Mouse (Mus musculus): Measurements from ENCODE around the gene Fbxo2.
"Not testable (repeated sequence)": the region's sequence is repeated elsewhere in the genome, so short reads cannot be mapped to it uniquely, and the experiment has no call there.

Gene Fbxo2

DNA sequence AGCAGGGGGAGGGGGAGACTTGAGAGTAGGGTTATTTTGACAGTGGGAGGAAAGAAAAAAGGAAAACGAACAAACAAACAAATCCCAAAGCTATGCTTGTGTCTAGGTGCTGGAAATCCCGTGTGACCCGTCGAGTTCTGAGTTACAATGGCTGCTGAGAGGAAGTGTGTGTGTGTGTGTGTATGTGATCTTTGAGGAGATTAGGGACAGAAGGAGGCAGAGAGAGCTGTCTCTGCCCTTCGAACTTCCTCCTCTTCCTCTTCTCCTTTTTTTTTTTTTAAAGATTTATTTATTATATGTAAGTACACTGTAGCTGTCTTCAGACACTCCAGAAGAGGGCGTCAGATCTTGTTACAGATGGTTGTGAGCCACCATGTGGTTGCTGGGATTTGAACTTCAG is 16.2 kb downstream of the Fbxo2 start:
- not testable (repeated sequence) for H3K36me3 ChIP-seq (ENCODE audit: control insufficient read depth, insufficient read depth, low read length, poor library complexity, severe bottlenecking); H3K27me3 ChIP-seq (ENCODE audit: control insufficient read depth, insufficient read depth, low read length, poor library complexity, severe bottlenecking); DNase-seq (ENCODE audit: low read depth, low spot score)

DNA sequence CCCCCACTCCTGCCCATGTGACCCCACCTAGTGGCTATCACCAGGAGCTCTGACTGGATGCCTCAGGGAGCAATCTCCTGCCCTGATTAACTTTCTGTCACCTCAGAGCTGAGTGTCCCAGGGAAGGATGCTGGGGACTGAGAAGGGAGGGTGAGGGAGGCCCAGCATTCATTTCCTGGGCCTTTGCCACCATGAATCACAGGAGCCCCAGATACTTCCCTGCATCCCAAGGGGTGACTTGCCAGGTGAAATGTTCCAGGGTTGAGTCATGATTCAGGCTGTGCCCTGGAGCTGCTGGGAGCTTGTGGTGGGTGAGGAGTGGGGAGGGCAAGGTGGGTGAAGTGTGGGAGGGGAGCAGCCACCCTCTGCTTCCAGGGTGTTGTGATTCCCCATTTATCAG is 17.3 kb downstream of the Fbxo2 start:
- DNase-seq (ENCODE audit: low read depth, low spot score) = no peak
- H3K36me3 ChIP-seq (ENCODE audit: control insufficient read depth, insufficient read depth, low read length, poor library complexity, severe bottlenecking) = no peaks in the 10 kb centered on the region
- peaks cover 1% of the 10 kb centered on the region; the same call in 1 of the 2 replicates for H3K27me3 ChIP-seq (ENCODE audit: control insufficient read depth, insufficient read depth, low read length, poor library complexity, severe bottlenecking)

DNA sequence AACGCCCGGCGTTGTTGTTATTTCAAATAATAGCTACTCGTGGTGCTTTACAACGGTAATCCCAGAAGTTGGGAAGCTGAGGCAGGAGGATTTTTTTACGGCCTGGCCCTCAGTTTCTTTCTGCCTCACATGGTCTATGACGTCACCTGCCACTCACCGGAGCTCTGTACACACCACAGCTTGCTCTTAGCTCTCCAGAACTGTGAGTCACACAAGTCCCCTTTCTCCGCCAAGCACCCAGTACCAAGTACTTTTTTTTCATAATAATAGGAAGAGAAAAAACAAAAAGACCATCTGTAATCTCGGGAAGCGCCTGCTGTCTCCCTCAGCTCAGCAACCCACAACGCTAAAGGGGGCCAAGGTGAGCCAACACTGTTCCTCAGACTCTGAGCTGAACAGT is 21.1 kb downstream of the Fbxo2 start:
- Histone ChIP-seq H3K36me3 (ENCODE audit: control insufficient read depth, insufficient read depth, low read length, poor library complexity, severe bottlenecking) (no peaks in the 10 kb centered on the region), H3K27me3 (ENCODE audit: control insufficient read depth, insufficient read depth, low read length, poor library complexity, severe bottlenecking) (no peaks in the 10 kb centered on the region)
- no peak for DNase-seq (ENCODE audit: low read depth, low spot score)

DNA sequence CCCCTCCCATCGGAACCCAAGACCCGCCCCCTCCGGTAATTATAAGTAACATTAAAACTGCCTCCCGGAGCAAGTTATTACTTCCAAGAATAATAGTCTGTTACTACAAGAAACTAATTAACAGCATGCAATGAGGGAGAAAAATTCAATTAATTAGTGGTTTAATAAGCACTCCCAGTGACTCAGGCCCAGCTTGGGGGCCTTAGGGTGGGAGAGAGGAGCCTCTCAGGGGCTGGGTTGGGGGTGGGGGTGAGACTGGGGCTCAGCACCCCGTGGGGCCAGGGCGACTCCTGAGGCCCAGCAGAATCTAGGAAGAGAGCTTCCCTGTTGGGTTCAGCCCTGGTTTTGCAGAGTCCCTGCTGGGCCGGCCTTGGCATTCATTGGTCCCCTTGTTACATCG is 21.9 kb downstream of the Fbxo2 start:
- no peaks in the 10 kb centered on the region for H3K36me3 ChIP-seq (ENCODE audit: control insufficient read depth, insufficient read depth, low read length, poor library complexity, severe bottlenecking)
- no peak for DNase-seq (ENCODE audit: low read depth, low spot score)
- H3K27me3 ChIP-seq (ENCODE audit: control insufficient read depth, insufficient read depth, low read length, poor library complexity, severe bottlenecking) = no peaks in the 10 kb centered on the region

DNA sequence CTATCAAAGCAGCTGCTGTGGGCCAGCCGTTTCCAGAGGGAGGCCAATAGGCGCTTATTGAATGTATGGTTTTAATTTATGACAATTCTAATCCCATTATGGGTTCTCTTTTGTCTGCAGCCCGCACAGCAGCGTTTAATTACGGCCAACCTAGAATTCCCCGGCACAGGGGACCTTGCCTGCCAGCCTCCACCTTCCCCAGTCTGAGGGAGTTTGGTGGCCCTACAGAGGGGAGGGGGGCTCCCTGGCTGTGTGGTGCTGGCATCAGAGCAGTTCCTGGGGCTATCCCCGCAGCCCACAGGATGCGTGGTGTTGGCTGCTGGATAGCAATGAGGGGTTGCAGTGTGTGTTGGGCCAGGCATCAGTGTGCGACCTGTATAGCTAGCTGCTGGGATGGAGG is 24.1 kb downstream of the Fbxo2 start:
- Histone ChIP-seq H3K36me3 (ENCODE audit: control insufficient read depth, insufficient read depth, low read length, poor library complexity, severe bottlenecking) (no peaks in the 10 kb centered on the region), H3K27me3 (ENCODE audit: control insufficient read depth, insufficient read depth, low read length, poor library complexity, severe bottlenecking) (no peaks in the 10 kb centered on the region)
- DNase-seq (ENCODE audit: low read depth, low spot score) = no peak

DNA sequence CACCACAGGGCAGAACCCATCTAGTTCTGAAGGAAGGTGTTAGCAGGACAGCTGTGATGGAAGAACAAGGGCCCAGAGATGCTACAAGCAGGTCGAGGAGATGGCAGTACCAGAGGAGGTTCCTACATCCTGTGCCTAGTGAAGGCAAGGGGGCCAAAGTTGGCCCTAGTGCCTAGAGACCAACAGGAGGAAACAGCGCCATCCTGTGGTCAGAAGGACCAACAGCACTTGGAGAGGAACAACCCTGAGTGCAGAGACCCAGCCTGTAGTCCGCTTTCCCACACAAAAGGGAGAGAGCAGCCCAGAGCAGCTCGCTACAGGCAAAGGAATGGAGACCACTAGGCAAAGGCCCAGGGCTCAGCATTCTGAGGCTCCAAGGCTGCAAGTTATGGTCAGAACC is 25.4 kb downstream of the Fbxo2 start:
- no peak for DNase-seq (ENCODE audit: low read depth, low spot score)

DNA sequence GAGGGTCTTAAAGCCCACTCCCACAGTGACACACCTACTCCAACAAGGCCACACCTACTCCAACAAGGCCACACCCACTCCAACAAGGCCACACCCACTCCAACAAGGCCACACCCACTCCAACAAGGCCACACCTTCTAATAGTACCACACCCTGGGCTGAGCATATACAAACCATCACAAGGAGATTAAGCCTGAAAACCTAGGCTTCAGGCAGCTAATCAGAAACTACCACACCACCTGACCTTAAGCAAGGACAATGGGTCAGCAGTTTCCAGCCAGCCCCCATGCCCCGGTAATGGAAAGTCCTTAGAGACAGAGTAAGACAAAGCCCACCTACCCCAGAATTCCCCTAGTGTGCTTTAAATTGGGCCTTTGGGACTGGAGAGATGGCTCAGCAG is 28.3 kb downstream of the Fbxo2 start:
- not testable (repeated sequence) for H3K36me3 ChIP-seq (ENCODE audit: control insufficient read depth, insufficient read depth, low read length, poor library complexity, severe bottlenecking); DNase-seq (ENCODE audit: low read depth, low spot score); H3K27me3 ChIP-seq (ENCODE audit: control insufficient read depth, insufficient read depth, low read length, poor library complexity, severe bottlenecking)

More for the DNA sequence above, 25.4 kb downstream of the Fbxo2 start:
- Histone ChIP-seq H3K36me3 (ENCODE audit: control insufficient read depth, insufficient read depth, low read length, poor library complexity, severe bottlenecking) (no peaks in the 10 kb centered on the region), H3K27me3 (ENCODE audit: control insufficient read depth, insufficient read depth, low read length, poor library complexity, severe bottlenecking) (no peaks in the 10 kb centered on the region)

DNA sequence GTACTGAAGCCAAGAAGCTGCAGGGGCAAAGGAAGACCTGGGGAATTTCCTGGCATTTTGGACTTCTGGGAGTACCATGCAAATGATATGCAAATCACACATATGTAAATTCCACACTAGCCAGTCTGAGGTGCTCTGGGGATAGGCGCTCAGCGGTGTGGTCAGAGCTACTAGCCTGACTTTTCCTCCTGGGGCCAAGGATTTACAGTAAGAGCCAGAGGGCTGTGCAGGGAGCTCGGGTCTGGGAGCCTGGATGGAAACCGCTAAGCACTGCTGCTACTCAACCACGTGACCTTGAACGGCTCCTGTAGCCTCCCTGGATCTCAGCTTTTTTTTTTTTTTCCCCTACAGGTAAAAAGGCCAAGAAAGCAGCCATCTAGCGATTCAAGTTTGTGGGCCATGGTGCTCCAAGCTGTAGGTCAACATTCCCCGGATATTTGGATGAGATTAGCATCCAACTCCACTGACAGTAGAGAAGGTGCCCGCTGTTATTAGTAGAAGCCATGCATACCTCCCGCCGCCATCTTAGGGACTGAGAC is 32.4 kb downstream of the Fbxo2 start:
- DNase-seq (ENCODE audit: low read depth, low spot score) = no peak
- Histone ChIP-seq H3K27me3 (ENCODE audit: control insufficient read depth, insufficient read depth, low read length, poor library complexity, severe bottlenecking) (no peaks in the 10 kb centered on the region), H3K36me3 (ENCODE audit: control insufficient read depth, insufficient read depth, low read length, poor library complexity, severe bottlenecking) (no peaks in the 10 kb centered on the region)

DNA sequence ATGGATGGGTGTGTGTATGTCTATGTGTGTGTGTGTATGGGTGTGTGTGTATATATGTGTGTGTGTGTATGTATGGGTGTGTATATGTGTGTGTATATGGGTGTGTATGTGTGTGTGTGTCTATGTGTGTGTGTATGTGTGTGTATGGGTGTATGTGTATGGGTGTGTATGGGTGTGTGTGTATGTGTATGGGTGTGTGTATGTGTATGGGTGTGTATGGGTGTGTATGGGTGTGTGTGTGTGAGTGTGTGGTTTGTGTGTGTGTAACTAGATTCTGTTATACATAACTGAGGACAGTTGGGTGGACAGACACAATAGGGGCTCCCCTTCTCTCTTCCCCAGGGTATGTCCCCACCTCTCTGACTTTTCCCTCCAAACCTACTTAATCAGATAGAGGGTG is 34.0 kb downstream of the Fbxo2 start:
- no peaks in the 10 kb centered on the region for H3K27me3 ChIP-seq (ENCODE audit: control insufficient read depth, insufficient read depth, low read length, poor library complexity, severe bottlenecking)
- no peak for DNase-seq (ENCODE audit: low read depth, low spot score)
- H3K36me3 ChIP-seq (ENCODE audit: control insufficient read depth, insufficient read depth, low read length, poor library complexity, severe bottlenecking) = no peaks in the 10 kb centered on the region

DNA sequence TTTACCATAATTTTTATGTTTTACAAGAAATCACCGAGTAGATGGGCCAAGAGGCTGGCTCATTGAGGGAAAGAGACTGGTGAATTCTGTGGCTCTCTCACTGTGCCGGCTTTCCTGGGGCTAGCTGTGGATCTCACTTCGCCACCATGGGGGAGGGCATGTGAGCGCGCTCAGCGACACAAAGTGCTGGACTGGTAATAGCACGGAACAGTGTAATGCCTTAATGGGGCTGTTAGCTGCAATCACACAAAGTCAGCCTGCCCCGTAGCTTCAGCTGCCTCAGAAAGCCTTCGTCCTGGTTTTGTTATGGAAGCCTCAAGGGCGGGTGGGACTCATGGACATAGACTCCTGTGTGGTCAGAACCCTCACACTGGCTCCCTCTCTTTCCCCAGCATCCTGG is 38.3 kb downstream of the Fbxo2 start:
- H3K27me3 ChIP-seq (ENCODE audit: control insufficient read depth, insufficient read depth, low read length, poor library complexity, severe bottlenecking) = no peaks in the 10 kb centered on the region
- no peaks in the 10 kb centered on the region for H3K36me3 ChIP-seq (ENCODE audit: control insufficient read depth, insufficient read depth, low read length, poor library complexity, severe bottlenecking)
- no peak for DNase-seq (ENCODE audit: low read depth, low spot score)

DNA sequence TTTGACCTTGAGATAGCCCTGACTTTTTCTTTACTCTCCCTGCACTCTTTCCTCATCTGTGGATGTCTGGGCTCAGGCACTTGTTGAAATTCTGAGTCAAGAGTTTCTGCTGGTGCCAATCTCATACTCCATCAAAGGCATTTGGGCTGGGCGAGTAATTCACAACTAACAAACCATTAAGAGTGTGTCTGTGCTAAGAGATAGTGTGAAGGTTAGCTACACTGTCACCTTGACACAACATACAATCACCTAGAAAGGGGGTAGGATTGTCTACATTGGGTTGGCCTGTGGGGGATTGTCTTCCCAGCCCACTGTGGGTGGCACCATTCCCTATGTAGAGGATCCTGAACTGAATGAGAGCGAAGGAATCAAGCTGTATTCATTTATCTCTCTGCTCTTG is 43.1 kb downstream of the Fbxo2 start:
- Histone ChIP-seq H3K36me3 (ENCODE audit: control insufficient read depth, insufficient read depth, low read length, poor library complexity, severe bottlenecking) (no peaks in the 10 kb centered on the region), H3K27me3 (ENCODE audit: control insufficient read depth, insufficient read depth, low read length, poor library complexity, severe bottlenecking) (no peaks in the 10 kb centered on the region)
- no peak for DNase-seq (ENCODE audit: low read depth, low spot score)

DNA sequence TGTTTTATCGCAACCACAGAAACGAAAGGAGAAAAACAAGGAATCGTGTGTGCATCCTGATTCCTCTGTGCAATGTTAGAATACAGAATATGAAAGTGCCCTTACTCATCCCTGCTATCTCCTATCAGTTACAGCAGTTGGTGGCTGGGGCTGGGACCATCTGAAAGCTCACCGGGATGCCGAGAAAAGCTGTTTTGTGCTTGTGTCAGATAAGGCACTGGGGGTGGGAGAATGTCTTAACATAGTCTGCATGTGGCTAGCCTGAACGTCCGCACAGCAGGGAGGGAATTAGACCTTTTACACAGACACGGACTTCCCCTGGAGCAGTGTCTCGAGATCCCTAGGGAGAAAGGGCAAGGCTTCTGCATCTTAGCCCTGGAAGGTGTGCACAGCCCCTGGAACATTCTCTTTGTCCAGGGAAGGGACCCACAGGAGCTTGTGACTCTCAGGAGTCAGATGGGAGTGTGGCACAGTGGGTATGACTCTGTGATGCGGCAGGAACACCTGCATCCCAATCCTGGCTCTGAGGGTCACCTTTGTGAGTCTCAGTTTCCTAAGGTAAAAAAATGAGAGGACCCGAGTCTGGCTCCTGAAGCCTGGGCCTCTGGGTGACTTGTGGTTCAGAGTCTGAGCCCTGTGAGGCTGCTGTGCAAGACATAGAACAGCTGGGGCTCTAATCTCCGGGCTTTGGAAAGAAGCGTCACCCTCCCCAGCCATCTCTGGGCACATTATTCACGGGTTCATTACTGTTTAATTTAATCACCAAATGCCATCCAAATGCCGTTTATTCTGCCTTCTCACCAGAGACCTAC is 43.8 kb downstream of the Fbxo2 start:
- Histone ChIP-seq H3K36me3 (ENCODE audit: control insufficient read depth, insufficient read depth, low read length, poor library complexity, severe bottlenecking) (no peaks in the 10 kb centered on the region), H3K27me3 (ENCODE audit: control insufficient read depth, insufficient read depth, low read length, poor library complexity, severe bottlenecking) (no peaks in the 10 kb centered on the region)
- DNase-seq (ENCODE audit: low read depth, low spot score) = no peak

DNA sequence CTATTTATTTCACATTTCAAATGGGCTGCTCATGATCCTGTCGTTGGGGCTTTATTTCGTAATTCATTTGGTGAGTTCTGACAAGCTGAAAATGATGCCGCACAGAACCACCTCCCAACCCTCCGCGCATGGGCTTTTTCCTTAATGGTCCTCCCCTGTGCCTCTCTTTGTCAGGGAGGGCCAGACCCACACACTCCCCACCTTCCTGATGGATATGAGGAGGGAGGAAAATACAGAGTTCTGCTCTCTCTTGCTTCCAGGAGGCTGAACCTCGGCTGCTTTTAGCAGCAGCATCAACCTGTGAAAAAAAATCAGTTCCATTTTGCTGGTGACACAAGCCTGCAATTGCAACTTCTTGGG is 44.4 kb downstream of the Fbxo2 start:
- no peaks in the 10 kb centered on the region for H3K36me3 ChIP-seq (ENCODE audit: control insufficient read depth, insufficient read depth, low read length, poor library complexity, severe bottlenecking)
- no peak for DNase-seq (ENCODE audit: low read depth, low spot score)
- H3K27me3 ChIP-seq (ENCODE audit: control insufficient read depth, insufficient read depth, low read length, poor library complexity, severe bottlenecking) = no peaks in the 10 kb centered on the region

DNA sequence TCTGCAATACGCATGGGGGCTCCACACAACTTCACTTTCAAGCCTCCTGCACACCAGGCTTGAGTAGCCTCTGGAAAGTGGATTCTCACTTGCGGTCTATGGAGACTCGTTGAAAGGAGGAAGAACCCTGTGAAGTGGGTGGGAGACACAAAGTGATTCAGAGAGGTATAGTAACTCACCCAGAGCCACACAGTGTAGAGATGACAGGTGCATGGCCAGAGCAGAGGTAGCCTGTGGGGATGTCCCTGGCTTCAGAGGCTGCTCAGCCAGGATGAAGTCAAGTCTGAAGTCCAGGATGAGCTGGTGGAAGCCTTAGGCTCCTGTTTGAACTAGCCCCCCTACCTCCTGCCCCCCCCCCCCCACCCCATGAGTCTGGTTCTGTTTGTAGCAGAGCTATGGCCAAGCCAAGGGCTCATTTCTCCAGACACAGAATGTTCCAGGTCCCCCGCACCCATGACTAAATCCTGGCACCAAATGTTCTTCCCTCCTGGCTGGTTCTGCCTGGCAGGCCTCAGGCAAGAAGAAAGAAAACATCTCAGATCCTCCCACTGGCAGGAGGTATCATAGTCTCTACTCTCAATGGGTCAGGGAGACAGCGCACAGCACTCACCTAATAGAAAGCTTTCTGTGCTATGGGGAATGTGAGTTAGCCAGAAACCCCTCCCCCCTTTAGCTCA is 54.2 kb downstream of the Fbxo2 start:
- Histone ChIP-seq H3K36me3 (ENCODE audit: control insufficient read depth, insufficient read depth, low read length, poor library complexity, severe bottlenecking) (no peaks in the 10 kb centered on the region), H3K27me3 (ENCODE audit: control insufficient read depth, insufficient read depth, low read length, poor library complexity, severe bottlenecking) (no peaks in the 10 kb centered on the region)
- no peak for DNase-seq (ENCODE audit: low read depth, low spot score)

DNA sequence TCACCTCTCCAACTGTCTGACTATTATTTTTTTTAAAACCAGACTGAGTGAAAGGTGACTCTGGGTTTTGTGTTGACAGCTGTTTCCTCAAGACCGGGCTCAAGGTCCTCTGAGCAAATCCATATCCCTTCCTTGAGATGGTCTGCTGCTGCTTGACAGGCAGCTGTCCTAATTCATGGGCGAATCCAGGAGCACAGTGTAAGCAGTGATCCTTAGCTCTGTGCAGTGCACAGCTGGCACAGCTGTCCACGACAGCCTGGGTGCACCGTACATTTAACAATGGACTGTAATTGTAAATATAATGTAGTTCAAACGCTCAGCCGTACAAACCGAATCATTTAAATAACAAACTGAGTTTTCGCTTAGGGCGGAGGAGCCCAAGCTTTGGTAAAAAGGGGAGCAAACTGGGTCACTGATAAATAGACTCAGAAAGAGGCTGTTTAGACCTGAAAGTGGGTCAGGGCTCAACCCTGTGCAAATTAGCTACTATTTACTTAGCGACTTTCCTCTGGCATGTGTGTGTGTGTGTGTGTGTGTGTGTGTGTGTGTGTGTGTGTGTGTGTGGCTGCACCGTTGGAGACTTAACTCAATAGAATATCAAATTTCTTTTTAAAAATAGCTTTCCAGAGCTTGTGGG is 55.0 kb downstream of the Fbxo2 start:
- no peaks in the 10 kb centered on the region for H3K27me3 ChIP-seq (ENCODE audit: control insufficient read depth, insufficient read depth, low read length, poor library complexity, severe bottlenecking)
- H3K36me3 ChIP-seq (ENCODE audit: control insufficient read depth, insufficient read depth, low read length, poor library complexity, severe bottlenecking) = no peaks in the 10 kb centered on the region
- no peak for DNase-seq (ENCODE audit: low read depth, low spot score)
